Mouse (Mus musculus): ENCODE measurements around the gene Zmynd10. TPM values are rescaled to one million over a fixed set of nuclear protein-coding genes. Genes with fewer than 3 reads are reported as not detected.

The Zmynd10 gene
- total RNA-seq, 2 experiments from 2014 or later, result 0.26 to 0.32 TPM

Other genes with a start within 250 kb of the Zmynd10 start
- gene Hemk1, start 208.9 kb upstream of the Zmynd10 start, total RNA-seq (2021), result 10 to 100 TPM; 13.0 to 15.0 TPM
- 1 to 10 TPM; 4.6 to 5.8 TPM for gene 6430571L13Rik, start 206.7 kb upstream of the Zmynd10 start, total RNA-seq (2021)
- gene Cacna2d2, start 147.7 kb upstream of the Zmynd10 start, total RNA-seq (2021), result 10 to 100 TPM; 21.2 to 23.1 TPM
- gene Tmem115, start 13.4 kb upstream of the Zmynd10 start, total RNA-seq (2021), result 10 to 100 TPM; 22.1 to 22.8 TPM
- gene Cyb561d2, start 5.1 kb upstream of the Zmynd10 start, total RNA-seq (2021), result 1 to 10 TPM; 6.6 to 7.2 TPM
- 10 to 100 TPM; 12.0 TPM for gene Nprl2, start 5.1 kb upstream of the Zmynd10 start, total RNA-seq (2021)
- gene Rassf1, start 4.3 kb downstream of the Zmynd10 start, total RNA-seq (2021), result 10 to 100 TPM; 38.8 to 39.4 TPM
- gene Tusc2, start 16.0 kb downstream of the Zmynd10 start, total RNA-seq (2021), result 10 to 100 TPM; 22.3 to 24.0 TPM
- gene Hyal2, start 20.6 kb downstream of the Zmynd10 start, total RNA-seq (2021), result 10 to 100 TPM; 43.4 to 49.7 TPM
- gene Hyal1, start 29.6 kb downstream of the Zmynd10 start, total RNA-seq (2021), result 1 to 10 TPM; 3.4 to 4.7 TPM
- 10 to 100 TPM; 12.2 to 12.4 TPM for gene Naa80, start 31.6 kb downstream of the Zmynd10 start, total RNA-seq (2021)
- gene Hyal3, start 33.5 kb downstream of the Zmynd10 start, total RNA-seq (2021), result 1 to 10 TPM in 1 of 2 experiments, under 1 TPM in 1; 0.74 to 1.1 TPM
- 10 to 100 TPM; 41.6 to 44.4 TPM for gene Ifrd2, start 40.3 kb downstream of the Zmynd10 start, total RNA-seq (2021)
- gene Sema3b, start 61.9 kb downstream of the Zmynd10 start, total RNA-seq (2021), result 10 to 100 TPM; 16.2 to 18.8 TPM
- 100 to 1,000 TPM; 462 to 469 TPM for gene Gnai2, start 88.1 kb downstream of the Zmynd10 start, total RNA-seq (2021)
- 1 to 10 TPM; 8.0 to 8.1 TPM for gene Slc38a3, start 122.2 kb downstream of the Zmynd10 start, total RNA-seq (2021)
- gene Gnat1, start 132.4 kb downstream of the Zmynd10 start, total RNA-seq (2021), result not detected
- 10 to 100 TPM; 18.7 to 20.9 TPM for gene Sema3f, start 163.2 kb downstream of the Zmynd10 start, total RNA-seq (2021)
- 10 to 100 TPM; 65.4 to 73.1 TPM for gene Rbm5, start 223.7 kb downstream of the Zmynd10 start, total RNA-seq (2021)